Mouse (Mus musculus) kidney, adult 2 months (tissue): ENCODE results near the gene R3hcc1l. TPM values are rescaled to one million over a fixed set of nuclear protein-coding genes. Genes with fewer than 3 reads are reported as not detected.
A peak's percentile ranks its signal among the peaks of the same experiment; 100 is the strongest.

ENCODE experiments used
- DNase-seq: peaks from one replicate; pipeline ENCODE4 v3.0.0; 2021
- H3K27ac ChIP-seq: fragments of 200-500 bp; 2 replicates; pipeline ENCODE4 v1.5.1; 2012; ENCODE audit warnings: low read depth, low read length, control low read depth, inconsistent platforms; ENCODE audit not compliant: insufficient read depth
- H3K27me3 ChIP-seq: fragments of 200-500 bp; replicated peaks from 2 replicates; pipeline ENCODE4 v1.6.1; 2012; ENCODE audit warnings: mild to moderate bottlenecking, moderate library complexity, low read length, inconsistent platforms; ENCODE audit not compliant: control insufficient read depth, insufficient read depth
- H3K36me3 ChIP-seq: fragments of 200-500 bp; 2 replicates; pipeline ENCODE4 v1.6.1; 2012; ENCODE audit warnings: mild to moderate bottlenecking, moderate library complexity, low read length, inconsistent platforms; ENCODE audit not compliant: control insufficient read depth, insufficient read depth
- H3K4me1 ChIP-seq: fragments of 200-500 bp; 2 replicates; pipeline ENCODE4 v1.6.1; 2011; ENCODE audit warnings: low read length; ENCODE audit not compliant: control insufficient read depth, insufficient read depth
- H3K4me3 ChIP-seq: fragments of 200-500 bp; 2 replicates; pipeline ENCODE4 v1.5.1; 2011; ENCODE audit warnings: mild to moderate bottlenecking, low read depth, low read length, control low read depth; ENCODE audit not compliant: insufficient read depth
- CTCF ChIP-seq: fragments of 200-500 bp; conservative IDR thresholded peaks from 2 replicates; pipeline ENCODE4 v1.5.1; 2011; ENCODE audit warnings: low read depth, mild to moderate bottlenecking, control low read depth, low read length, moderate library complexity, mixed read lengths; ENCODE audit not compliant: insufficient read depth, insufficient read length
- POLR2A ChIP-seq: fragments of 200-500 bp; IDR thresholded peaks from one replicate; pipeline ENCODE4 v1.6.1; 2011; ENCODE audit warnings: low read depth, low read length, control low read depth
- WGBS: fragments of 180-500 bp; shearing (Covaris S2); methylation state at CpG from one replicate; pipeline ENCODE4 v1.1.7; 2018; 5-methylcytosine and 5-hydroxymethylcytosine counted together
- polyA plus RNA-seq: library from polyadenylated mRNA; depleted of rRNA; stranded (reverse); fragments of >200 nt; gene quantifications from 2 replicates; pipeline ENCODE4 v1.2.3, GENCODE M21; 2012; rRNA removed

R3hcc1l gene
- polyA plus RNA-seq = 4.6 and 5.7 TPM in 2 replicates

- H3K4me1 ChIP-seq = peaks cover 8% of the 10 kb centered on the region
- H3K27ac ChIP-seq = peak within 1 kb of the TSS; percentile 95
- no peaks in the 10 kb centered on the region for H3K36me3 ChIP-seq
- DNase-seq = peak; percentile 97
- no peaks in the 10 kb centered on the region for H3K27me3 ChIP-seq
- 1% methylated on average over 59 of the region's 59 CpGs for WGBS
- peak within 1 kb of the TSS; percentile 94 for H3K4me3 ChIP-seq
- TF ChIP-seq CTCF (peak; percentile 44; the same call in 1 of the 2 replicates), POLR2A (peak; percentile 63)
Measured at GRCm38 (mm10) chr19:42518620-42519310, at the start of gene R3hcc1l. R3hcc1l (plus strand) TSS chr19:42518759.

- Histone ChIP-seq H3K36me3 (no peaks in the 10 kb centered on the region), H3K27me3 (no peaks in the 10 kb centered on the region; the same call in 1 of the 2 replicates), H3K4me3 (no peak overlapping the region), H3K27ac (no peak overlapping the region), H3K4me1 (no peaks in the 10 kb centered on the region)
- WGBS = 89% methylated on average over 4 of the region's 4 CpGs
- no peak for TF ChIP-seq POLR2A
- no peak for TF ChIP-seq CTCF
- DNase-seq = no peak
Measured at GRCm38 (mm10) chr19:42471571-42471970, 47.0 kb upstream of the R3hcc1l start.

- no peaks in the 10 kb centered on the region; the same call in 1 of the 2 replicates for H3K27me3 ChIP-seq
- H3K4me3 ChIP-seq = no peak overlapping the region
- H3K36me3 ChIP-seq = no peaks in the 10 kb centered on the region
- WGBS = 28% methylated on average over 11 of the region's 11 CpGs
- H3K4me1 ChIP-seq = no peaks in the 10 kb centered on the region
- no peak overlapping the region for H3K27ac ChIP-seq
- DNase-seq = no peak
- TF ChIP-seq POLR2A (no peak), CTCF (no peak)
Measured at GRCm38 (mm10) chr19:42472831-42473230, 45.7 kb upstream of the R3hcc1l start.

GRCm38 (mm10) chr19:42477769-42478168 is 40.8 kb upstream of the R3hcc1l start:
- H3K36me3 ChIP-seq = no peaks in the 10 kb centered on the region
- 72% methylated on average over 5 of the region's 5 CpGs for WGBS
- no peak for DNase-seq
- TF ChIP-seq CTCF = no peak
- TF ChIP-seq POLR2A = no peak
- H3K4me3 ChIP-seq = no peak overlapping the region
- no peaks in the 10 kb centered on the region; the same call in 1 of the 2 replicates for H3K27me3 ChIP-seq
- H3K27ac ChIP-seq = no peak overlapping the region
- H3K4me1 ChIP-seq = no peaks in the 10 kb centered on the region

GRCm38 (mm10) chr19:42478303-42478702 is 40.3 kb upstream of the R3hcc1l start:
- no peak overlapping the region for H3K27ac ChIP-seq
- DNase-seq = no peak
- H3K36me3 ChIP-seq = no peaks in the 10 kb centered on the region
- TF ChIP-seq POLR2A (no peak), CTCF (no peak)
- no peaks in the 10 kb centered on the region; the same call in 1 of the 2 replicates for H3K27me3 ChIP-seq
- 23% methylated on average over 12 of the region's 12 CpGs for WGBS
- no peak overlapping the region for H3K4me3 ChIP-seq
- no peaks in the 10 kb centered on the region for H3K4me1 ChIP-seq

GRCm38 (mm10) chr19:42485443-42485842 is 33.1 kb upstream of the R3hcc1l start:
- 47% methylated on average over 7 of the region's 7 CpGs for WGBS
- TF ChIP-seq POLR2A (no peak), CTCF (no peak)

DNA sequence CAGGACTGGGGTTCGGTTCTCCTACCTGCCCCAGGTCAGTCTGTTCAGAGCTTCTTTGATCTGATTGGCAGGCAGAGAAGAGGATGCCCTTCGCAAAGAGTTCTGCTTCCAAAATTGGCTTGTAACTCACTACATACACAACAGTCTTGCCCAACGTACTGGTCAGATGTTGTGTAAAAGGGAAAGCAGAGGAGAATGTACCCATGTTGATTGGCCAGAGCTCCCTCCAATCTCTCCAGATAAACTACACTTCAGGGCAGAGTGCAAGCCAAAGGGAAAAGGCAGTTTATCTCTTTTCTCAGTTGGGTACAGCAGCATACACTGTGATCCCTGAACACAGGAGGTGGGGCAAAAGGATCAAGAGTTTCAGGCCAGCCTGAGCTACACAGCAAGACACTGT is 31.3 kb upstream of the R3hcc1l start:
- TF ChIP-seq CTCF (no peak), POLR2A (no peak)
- no peaks in the 10 kb centered on the region for H3K4me1 ChIP-seq
- no peaks in the 10 kb centered on the region for H3K36me3 ChIP-seq
- WGBS = 81% methylated on average over 3 of the region's 3 CpGs
- no peak overlapping the region for H3K4me3 ChIP-seq
- DNase-seq = no peak
- no peaks in the 10 kb centered on the region for H3K27me3 ChIP-seq
- H3K27ac ChIP-seq = no peak overlapping the region

More at GRCm38 (mm10) chr19:42485443-42485842, 33.1 kb upstream of the R3hcc1l start:
- Histone ChIP-seq H3K27ac (no peak overlapping the region), H3K4me3 (no peak overlapping the region), H3K36me3 (no peaks in the 10 kb centered on the region), H3K4me1 (no peaks in the 10 kb centered on the region), H3K27me3 (no peaks in the 10 kb centered on the region)
- no peak for DNase-seq
